Mouse (Mus musculus) frontal cortex, postnatal 10 days (tissue): ENCODE results near the gene Znhit2.
"Not testable (repeated sequence)": the region's sequence is repeated elsewhere in the genome, so short reads cannot be mapped to it uniquely, and the experiment has no call there.

ENCODE experiments used
- DNase-seq, 2 experiments: peaks; one replicate each; pipeline ENCODE4 v3.0.0; 2022; ENCODE audit warnings: low spot score in 2 of 2, mixed read lengths in 1 of 2

The Znhit2 gene

GRCm38 (mm10) chr19:6061021-6061533 lies at the start of gene Znhit2:
Gene Znhit2, plus strand, starts transcription at chr19:6061192.
- DNase-seq = peak; percentile 91 to 93

- DNase-seq = no peak
Measured at GRCm38 (mm10) chr19:6013691-6014090, 47.3 kb upstream of the Znhit2 start.

GRCm38 (mm10) chr19:6014991-6015510 lies 45.9 kb upstream of the Znhit2 start:
- DNase-seq = no peak

- DNase-seq = peak; percentile 26 to 53
Measured at GRCm38 (mm10) chr19:6015511-6016315, 45.3 kb upstream of the Znhit2 start, which contains the start of gene Capn1. Gene Capn1, minus strand, starts transcription at chr19:6015897.

GRCm38 (mm10) chr19:6016532-6016931 lies 44.5 kb upstream of the Znhit2 start:
- no peak for DNase-seq

GRCm38 (mm10) chr19:6018142-6019089 lies 42.6 kb upstream of the Znhit2 start:
- DNase-seq = peak; percentile 41 to 72

GRCm38 (mm10) chr19:6020276-6020675 lies 40.7 kb upstream of the Znhit2 start:
- no peak for DNase-seq

- DNase-seq = no peak
Measured at GRCm38 (mm10) chr19:6023059-6023458, 37.9 kb upstream of the Znhit2 start.

GRCm38 (mm10) chr19:6023930-6024329 lies 37.1 kb upstream of the Znhit2 start:
- DNase-seq = no peak

GRCm38 (mm10) chr19:6028991-6029390 lies 32.0 kb upstream of the Znhit2 start:
- DNase-seq = no peak

GRCm38 (mm10) chr19:6029426-6029825 lies 31.6 kb upstream of the Znhit2 start:
- no peak for DNase-seq

GRCm38 (mm10) chr19:6030520-6031280 lies 30.3 kb upstream of the Znhit2 start:
- no peak for DNase-seq

- no peak for DNase-seq
Measured at GRCm38 (mm10) chr19:6035966-6036585, 24.9 kb upstream of the Znhit2 start.

- no peak for DNase-seq
Measured at GRCm38 (mm10) chr19:6037695-6038094, 23.3 kb upstream of the Znhit2 start.

- no peak for DNase-seq
Measured at GRCm38 (mm10) chr19:6038326-6038725, 22.7 kb upstream of the Znhit2 start.

GRCm38 (mm10) chr19:6040002-6040401 lies 21.0 kb upstream of the Znhit2 start:
- DNase-seq = no peak

GRCm38 (mm10) chr19:6042293-6042692 lies 18.7 kb upstream of the Znhit2 start:
- DNase-seq = no peak

- DNase-seq = not testable (repeated sequence)
Measured at GRCm38 (mm10) chr19:6044102-6044501, 16.9 kb upstream of the Znhit2 start.

- no peak for DNase-seq
Measured at GRCm38 (mm10) chr19:6045366-6046293, 15.4 kb upstream of the Znhit2 start.
